Mouse (Mus musculus) kidney, postnatal 14 days (tissue): ENCODE data around the gene Cela1.
A peak's percentile ranks its signal among the peaks of the same experiment; 100 is the strongest.

Experiments used
- DNase-seq: peaks from one replicate; pipeline ENCODE4 v3.0.0; 2022; ENCODE audit warnings: mixed read lengths

Gene Cela1

GRCm38 (mm10) chr15:100669337-100669736 lies 18.4 kb downstream of the Cela1 start, which contains the start of gene Bin2:
Gene Bin2, minus strand, starts transcription at chr15:100669553.
- no peak for DNase-seq

DNA sequence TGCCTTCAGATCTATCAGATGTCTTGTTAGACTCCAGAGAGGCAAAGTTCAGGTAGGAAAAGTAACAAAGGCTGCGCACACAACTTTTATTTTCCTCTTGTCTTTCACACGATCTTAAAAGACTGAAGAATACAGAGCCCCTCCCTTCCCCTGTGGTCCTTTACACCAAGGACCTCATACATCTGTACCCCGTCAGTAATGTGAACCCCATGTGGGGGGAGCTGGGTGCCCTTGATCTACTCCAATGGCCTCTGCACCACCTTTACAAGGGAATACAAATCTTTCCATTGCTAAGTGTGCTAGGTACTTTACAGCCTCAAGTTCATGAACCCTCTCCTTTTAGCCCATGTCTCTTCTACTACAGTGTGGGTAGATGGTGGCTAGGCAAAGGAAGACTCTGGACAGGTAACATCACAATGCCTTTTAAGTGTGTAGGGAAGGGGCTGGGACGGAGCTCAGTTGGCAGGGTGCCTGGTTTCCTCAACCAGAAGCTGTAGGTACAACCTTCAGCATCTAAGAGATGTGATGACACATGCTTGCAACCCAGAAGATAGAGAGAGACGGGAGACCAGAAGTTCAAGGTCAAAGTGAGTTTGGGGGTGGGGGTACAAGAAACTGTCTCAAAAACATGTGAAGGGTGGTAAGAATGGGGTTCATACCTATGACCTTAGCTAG lies 19.7 kb downstream of the Cela1 start:
- DNase-seq = no peak

DNA sequence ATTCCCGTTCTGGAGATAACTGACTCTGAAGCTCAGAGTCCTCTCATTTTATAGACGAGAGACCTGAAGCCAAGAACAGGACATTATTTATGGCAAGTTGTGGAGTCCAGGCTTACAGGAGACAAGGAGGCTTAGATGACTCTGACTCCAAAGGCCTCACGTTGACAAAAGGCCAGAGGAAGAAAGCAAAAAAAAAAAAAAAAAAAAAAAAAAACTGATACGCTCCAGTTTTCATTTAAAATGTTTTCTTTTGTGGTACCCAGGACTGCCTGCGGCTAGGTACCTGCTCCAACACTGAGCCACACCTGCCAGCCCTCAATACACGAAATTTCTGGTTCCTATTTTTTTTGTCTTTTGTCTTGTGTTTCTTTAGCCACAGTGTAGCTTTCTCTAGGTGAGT lies 20.3 kb downstream of the Cela1 start:
- no peak for DNase-seq

GRCm38 (mm10) chr15:100666851-100667250 lies 20.9 kb downstream of the Cela1 start:
- no peak for DNase-seq

GRCm38 (mm10) chr15:100666219-100666696 lies 21.5 kb downstream of the Cela1 start:
- no peak for DNase-seq

DNA sequence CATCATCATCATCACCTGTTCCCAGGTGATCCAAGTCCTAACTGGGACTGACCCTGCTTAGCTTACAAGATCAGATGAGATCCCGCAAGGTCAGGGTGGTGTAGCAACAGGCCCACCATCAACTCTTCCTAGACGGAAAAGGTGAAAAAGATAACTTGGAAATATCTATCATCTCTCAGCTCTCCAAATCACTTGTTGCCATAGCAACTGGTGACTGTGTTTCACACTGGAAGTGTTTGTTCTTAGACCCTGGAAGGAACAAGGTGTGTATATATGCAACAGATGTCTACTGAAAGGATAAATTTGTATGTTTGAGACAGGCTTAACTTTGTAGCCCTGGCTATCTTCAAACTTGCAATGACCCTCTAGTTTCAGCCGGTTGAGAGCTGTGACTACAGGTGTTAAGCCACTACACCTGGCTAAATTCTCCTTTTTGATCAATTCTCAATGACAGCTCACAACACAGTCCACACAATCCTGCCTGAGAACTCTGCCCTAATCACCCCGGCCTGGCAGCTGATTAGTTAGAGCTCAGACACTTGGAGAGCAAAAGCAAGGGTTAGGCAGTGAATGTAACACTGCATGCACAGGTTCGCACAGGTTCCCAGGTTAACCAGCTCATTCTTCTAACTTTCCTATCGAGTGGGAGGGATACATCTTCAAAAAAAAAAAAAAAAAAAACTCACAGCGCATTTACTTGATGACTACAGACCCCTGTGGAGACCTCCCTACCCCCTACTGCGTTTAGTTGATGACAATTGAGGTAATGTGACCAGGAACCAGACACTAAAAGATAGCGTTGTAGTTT lies 22.1 kb downstream of the Cela1 start:
- DNase-seq = no peak

DNA sequence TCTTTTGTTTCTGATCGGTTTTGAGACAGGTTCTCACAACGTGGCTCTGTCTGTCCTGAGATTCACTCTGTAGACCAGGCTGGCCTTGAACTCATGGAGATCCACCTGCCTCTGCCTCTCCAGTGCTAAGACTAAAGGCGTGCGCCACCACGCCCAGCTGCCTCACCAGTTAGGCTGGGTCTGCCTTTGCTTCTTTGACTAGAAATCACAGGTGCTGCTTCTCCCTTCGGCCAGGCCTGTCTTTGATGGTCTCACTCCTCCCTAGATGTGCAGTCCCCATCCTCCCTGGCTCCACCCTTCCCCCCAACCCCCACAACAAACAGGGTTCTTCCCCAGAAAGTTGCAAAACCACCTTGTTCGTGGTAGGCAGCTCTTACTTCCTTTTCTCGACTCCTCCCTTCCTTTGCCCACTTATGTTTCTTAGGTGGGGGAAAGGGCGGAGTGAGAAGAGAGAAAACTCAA lies 22.9 kb downstream of the Cela1 start:
- no peak for DNase-seq

GRCm38 (mm10) chr15:100660805-100661204 lies 26.9 kb downstream of the Cela1 start:
- DNase-seq = no peak

GRCm38 (mm10) chr15:100660306-100660705 lies 27.4 kb downstream of the Cela1 start:
- DNase-seq = no peak

DNA sequence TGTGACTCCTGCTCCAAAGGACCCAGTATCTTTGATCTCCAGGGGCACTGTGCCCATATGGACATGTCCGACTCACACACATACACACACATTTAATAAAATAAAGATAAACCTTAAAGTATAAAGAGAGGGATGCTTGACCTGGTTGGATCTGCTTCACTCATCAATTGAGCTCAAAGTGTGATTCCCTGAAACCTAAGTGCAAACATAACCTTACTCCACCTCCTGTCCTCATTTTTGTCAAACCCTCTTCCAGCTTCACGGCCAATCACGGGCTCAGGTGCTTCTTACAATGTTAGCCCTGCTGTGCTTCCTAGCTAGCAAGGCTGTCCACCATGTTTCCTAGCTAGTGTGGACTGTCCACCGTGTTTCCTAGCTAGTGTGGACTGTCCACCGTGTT lies 32.5 kb downstream of the Cela1 start:
- no peak for DNase-seq

DNA sequence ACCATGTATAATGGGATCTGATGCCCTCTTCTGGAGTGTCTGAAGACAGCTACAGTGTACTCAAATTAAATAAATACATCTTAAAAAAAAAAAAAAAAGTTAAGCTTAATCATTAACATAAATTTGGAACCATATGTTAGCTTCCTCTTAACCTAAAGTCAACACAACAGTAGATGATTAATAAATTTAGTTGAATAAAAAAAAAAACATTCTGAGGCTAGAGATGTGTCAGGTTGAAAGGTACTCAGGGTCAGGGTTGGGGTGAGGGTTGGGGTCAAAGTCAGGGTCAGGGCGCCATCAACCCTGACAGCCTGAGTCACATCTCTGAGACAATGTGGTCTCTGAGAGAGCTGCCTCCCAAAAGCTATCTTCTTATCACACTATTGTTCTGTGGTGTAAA lies 33.5 kb downstream of the Cela1 start:
- DNase-seq = no peak

DNA sequence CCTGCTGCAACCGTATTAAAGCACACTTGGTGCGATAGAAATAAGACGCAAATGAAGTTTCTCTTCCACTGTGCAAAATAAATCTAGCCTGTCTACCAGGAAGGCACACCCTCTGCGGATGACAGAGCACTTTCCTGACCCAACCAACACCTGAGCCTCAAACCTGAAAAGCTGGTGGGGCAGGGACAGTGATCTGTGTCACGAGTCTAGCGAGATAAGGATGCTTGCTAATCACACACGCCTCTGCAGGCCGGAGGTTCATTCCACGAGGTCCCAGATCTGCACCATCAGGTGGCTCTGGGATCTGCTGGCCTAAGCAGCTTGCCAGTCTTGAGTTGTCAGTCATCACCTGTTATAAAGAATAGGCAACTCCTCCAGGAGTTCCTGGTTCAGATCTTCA lies 36.1 kb downstream of the Cela1 start:
- no peak for DNase-seq

- no peak for DNase-seq
Measured at GRCm38 (mm10) chr15:100650111-100650510, 37.6 kb downstream of the Cela1 start.

DNA sequence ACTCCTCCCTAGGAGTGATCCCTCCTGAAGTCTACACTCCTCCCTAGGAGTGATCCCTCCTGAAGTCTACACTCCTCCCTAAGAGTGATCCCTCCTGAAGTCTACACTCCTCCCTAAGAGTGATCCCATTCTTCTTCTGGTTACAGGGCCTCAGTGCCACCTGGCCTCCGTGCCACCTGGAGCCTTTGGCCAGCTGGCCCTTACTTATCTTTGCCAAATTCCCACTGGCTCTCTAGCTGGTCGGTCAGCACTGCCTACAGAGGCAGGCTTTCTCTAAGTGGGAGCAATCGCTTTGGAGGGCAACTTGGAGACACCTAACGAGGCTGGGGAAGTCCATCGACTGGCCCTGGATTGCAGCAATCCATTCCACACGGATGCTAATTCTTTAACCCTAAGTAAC lies 41.6 kb downstream of the Cela1 start:
- DNase-seq = no peak

DNA sequence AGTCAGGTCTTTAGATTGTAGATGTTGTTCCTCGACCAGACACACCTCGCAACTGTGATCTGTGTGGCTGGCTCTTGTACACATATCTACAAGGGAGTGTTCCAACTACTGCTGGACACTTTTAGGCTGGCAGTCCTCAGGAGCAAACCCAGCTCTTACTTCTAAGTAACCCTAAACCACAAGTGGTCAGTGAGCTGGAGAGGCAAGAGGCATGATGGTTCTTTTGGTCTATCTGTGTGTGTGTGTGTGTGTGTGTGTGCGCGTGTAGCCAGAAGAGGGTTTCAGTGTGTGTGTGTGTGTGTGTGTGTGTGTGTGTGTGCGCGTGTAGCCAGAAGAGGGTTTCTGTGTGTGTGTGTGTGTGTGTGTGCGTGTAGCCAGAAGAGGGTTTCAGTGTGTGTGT lies 45.3 kb downstream of the Cela1 start:
- DNase-seq = no peak

DNA sequence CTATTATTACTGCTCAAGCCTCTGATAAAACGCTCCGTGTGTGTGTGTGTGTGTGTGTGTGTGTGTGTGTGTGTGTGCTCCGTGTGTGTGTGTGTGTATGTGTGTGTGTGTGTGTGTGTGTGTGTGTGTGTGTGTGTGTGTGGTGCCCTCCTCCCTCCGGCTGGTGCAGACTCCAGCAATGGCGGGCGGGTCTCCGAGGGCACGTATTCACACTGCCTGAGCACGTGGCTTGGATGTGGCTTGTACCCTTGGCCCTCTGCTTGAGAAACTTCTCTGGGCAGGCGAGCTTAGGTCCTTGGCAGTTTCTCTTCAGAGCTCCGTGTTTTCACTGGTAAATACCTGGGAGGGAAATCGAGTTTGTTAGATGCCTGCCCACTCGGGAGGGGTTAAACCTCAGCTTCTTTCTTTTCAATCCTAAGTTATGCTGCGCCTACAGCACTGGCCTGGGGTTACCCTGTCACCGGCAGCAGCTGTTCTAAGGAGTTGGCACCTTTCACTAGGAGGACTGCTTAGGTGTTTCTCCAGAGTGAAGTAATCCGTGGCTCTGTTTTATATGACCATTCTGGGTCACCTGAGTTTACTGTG lies 46.4 kb downstream of the Cela1 start:
- peak; percentile 43 for DNase-seq

- no peak for DNase-seq
Measured at GRCm38 (mm10) chr15:100639972-100640750, 47.6 kb downstream of the Cela1 start.

DNA sequence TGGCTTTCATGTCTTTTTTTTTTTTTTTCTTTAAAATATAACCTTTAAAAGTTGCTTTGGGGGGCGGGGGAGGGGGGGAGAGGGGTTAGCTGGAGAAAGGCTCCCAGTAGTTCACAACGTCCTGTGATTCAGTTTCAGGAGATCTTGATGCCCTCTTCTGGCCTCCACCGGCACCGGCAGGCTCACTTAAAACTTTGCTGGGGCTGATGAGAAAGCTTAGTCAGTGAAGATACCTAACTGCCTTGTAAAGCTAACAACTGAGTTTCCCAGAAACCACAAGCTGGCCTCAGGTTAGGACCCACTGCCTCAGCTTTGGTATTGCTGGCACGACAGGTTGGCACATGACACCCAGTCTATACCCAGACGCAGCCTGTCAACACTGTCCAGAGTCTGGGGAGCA lies 50.1 kb downstream of the Cela1 start:
- peak; percentile 73 for DNase-seq

GRCm38 (mm10) chr15:100636700-100637501 lies 50.8 kb downstream of the Cela1 start, which contains the start of gene Smagp:
Gene Smagp, minus strand, starts transcription at chr15:100636940.
- peak; percentile 87 for DNase-seq

DNA sequence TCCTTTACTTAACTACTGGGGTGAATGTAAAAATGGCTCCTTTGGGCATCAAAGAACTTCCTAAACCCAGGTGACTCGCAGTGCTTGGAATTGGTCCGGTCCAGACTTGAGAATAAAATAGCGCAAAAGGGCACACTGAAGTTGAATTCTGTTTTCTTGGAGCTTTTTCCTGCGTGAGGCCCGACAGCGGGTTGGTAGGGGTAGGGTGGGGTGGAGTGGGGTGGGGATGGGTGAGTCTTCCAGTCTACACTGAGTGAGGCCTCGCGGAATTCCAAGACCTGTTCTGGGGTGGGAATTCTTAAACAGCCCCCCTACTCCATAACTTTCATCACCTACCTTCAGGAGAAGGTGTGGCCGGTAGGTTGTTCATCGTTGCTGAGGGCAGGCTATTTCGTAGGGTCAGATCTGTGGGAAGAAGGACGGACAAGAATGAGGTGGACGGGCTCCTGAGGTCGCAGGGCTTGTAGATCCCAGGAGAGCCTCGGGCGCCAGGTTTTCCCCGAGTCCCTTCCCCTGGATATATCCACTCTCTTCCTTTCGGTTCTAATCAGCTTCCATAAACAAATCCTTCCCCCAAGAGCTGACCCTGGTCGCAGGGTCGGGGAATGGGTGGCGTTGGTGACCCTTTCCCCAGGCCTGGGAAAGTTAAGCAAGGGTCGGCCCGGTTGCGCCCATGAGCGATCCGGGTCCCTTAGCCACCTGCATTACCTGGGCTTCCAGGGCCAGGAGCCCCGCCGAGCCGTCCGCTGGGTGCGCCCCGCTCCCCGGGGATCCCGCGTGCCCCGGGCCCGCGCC lies 51.7 kb downstream of the Cela1 start:
- no peak for DNase-seq

GRCm38 (mm10) chr15:100635239-100635638 lies 52.5 kb downstream of the Cela1 start:
- no peak for DNase-seq
